Mouse (Mus musculus) G1E (cell line): ENCODE measurements around the gene Sec24c.

ENCODE experiments used
- CTCF ChIP-seq: IDR thresholded peaks from 2 replicates; pipeline ENCODE4 v1.5.1; 2012; ENCODE audit warnings: low read depth, low read length, inconsistent platforms, mixed read lengths
- GATA1 ChIP-seq: IDR thresholded peaks from 2 replicates; pipeline ENCODE4 v1.6.1; 2012; ENCODE audit warnings: borderline replicate concordance, low read length, inconsistent platforms, mixed read lengths
- GATA2 ChIP-seq: IDR thresholded peaks from 2 replicates; pipeline ENCODE4 v1.6.1; 2012; ENCODE audit warnings: low read depth, low read length, inconsistent platforms, borderline replicate concordance
- POLR2AphosphoS5 ChIP-seq: IDR thresholded peaks from 2 replicates; pipeline ENCODE4 v1.6.1; 2012; ENCODE audit warnings: low read depth, low read length, inconsistent platforms; ENCODE audit not compliant: insufficient replicate concordance
- TAL1 ChIP-seq: conservative IDR thresholded peaks from 2 replicates; pipeline ENCODE4 v1.6.1; 2012; ENCODE audit warnings: low read depth, low read length, inconsistent platforms, mixed read lengths

- TF ChIP-seq CTCF (no peak), TAL1 (no peak), GATA1 (no peak), POLR2AphosphoS5 (no peak), GATA2 (no peak)
Measured at GRCm38 (mm10) chr14:20702096-20702740, 28.1 kb downstream of the Sec24c start.
